Mouse (Mus musculus) hindbrain, embryonic 13.5 days (tissue): ENCODE results near the gene Ap1s2. TPM values are rescaled to one million over a fixed set of nuclear protein-coding genes. Genes with fewer than 3 reads are reported as not detected.

Experiments used
- polyA plus RNA-seq: library from polyadenylated mRNA; unstranded; fragments of >200 nt; fragmentation: Nextera tagmentation; extraction: Ambion mirVana; gene quantifications from 2 replicates; pipeline ENCODE4 v1.2.1, GENCODE M21; 2015

Gene Ap1s2
- polyA plus RNA-seq, 1 experiment from 2014 or later = 104 TPM

Other genes with a start within 250 kb of the Ap1s2 start
- gene Rnf138rt1, start 147.7 kb upstream of the Ap1s2 start, polyA plus RNA-seq = 2.3 and 2.6 TPM in 2 replicates
- gene Zrsr2, start 49.6 kb downstream of the Ap1s2 start, polyA plus RNA-seq = 58.7 and 63.9 TPM in 2 replicates
- 0.31 and 0.65 TPM in 2 replicates for gene Car5b, start 119.0 kb downstream of the Ap1s2 start, polyA plus RNA-seq
- 23.5 and 26.1 TPM in 2 replicates for gene Siah1b, start 167.5 kb downstream of the Ap1s2 start, polyA plus RNA-seq
- 0.50 and 1.00 TPM in 2 replicates for gene Cltrn, start 179.8 kb downstream of the Ap1s2 start, polyA plus RNA-seq
- gene Ace2, start 230.3 kb downstream of the Ap1s2 start, polyA plus RNA-seq = 0.18 and 0.43 TPM in 2 replicates